11 mouse cellular contexts compared by ENCODE assay signal in genomic region chr9:45651078-45651809, GRCm38 (mm10).
DNase-seq lines count a peak whose midpoint lies in the region; ATAC-seq and TF ChIP-seq lines count a peak whose summit lies in the region.
"Had no signal": no experiment of that assay in that cellular context is flagged by ENCODE, and none has a peak within 500 bp of the region (broad histone marks: within the 10 kb centered on the region; RNA-seq: fewer than 3 reads in every experiment).

No protein-coding gene starts in this region.

- H3K4me1 ChIP-seq in forebrain, embryonic 15.5 days: peaks cover 45% of the 10 kb centered on the region
- H3K4me1 ChIP-seq in midbrain, embryonic 11.5 days (ENCODE audit: control insufficient read depth, insufficient read depth, low read length): peaks cover 22% of the 10 kb centered on the region

- H3K9ac ChIP-seq in forebrain, embryonic 15.5 days (replicated peaks): 0 out of 2 replicates have a peak overlapping the region, but pooled peaks have one; percentile 20
- H3K9ac ChIP-seq in midbrain, embryonic 11.5 days (ENCODE audit: low read length): peak overlapping the region; percentile 4; the same call in 1 of the 2 replicates

- H3K36me3 ChIP-seq in forebrain, embryonic 15.5 days: no peaks in the 10 kb centered on the region
- no peaks in the 10 kb centered on the region for H3K36me3 ChIP-seq in midbrain, embryonic 11.5 days (ENCODE audit: control insufficient read depth, insufficient read depth, low read length)
- H3K36me3 ChIP-seq: limb, embryonic 10.5 days had no signal

- WGBS in forebrain, embryonic 15.5 days: 13% methylated on average over 13 of the region's 13 CpGs
- 20% methylated on average over 13 of the region's 13 CpGs for WGBS in midbrain, embryonic 11.5 days

- TF ChIP-seq CTCF in left cerebral cortex, adult 2 months (IDR thresholded peaks at IDR 0.05): no peak

- H3K4me3 ChIP-seq in left cerebral cortex, adult 2 months: no peak overlapping the region
- H3K4me3 ChIP-seq in forebrain, embryonic 15.5 days: no peak overlapping the region
- H3K4me3 ChIP-seq in midbrain, embryonic 11.5 days (ENCODE audit: low read depth, low read length): no peak overlapping the region
- H3K4me3 ChIP-seq: limb, embryonic 10.5 days had no signal

- intact Hi-C loops in left cerebral cortex, adult 2 months (cut with DNase I): no loop called here
- intact Hi-C loops in left cerebral cortex, postnatal 4 days (cut with DNase I): no loop called here

- H3K4me2 ChIP-seq in forebrain, embryonic 15.5 days (replicated peaks): peak overlapping the region; percentile 21; the same call in 1 of the 2 replicates
- H3K4me2 ChIP-seq in midbrain, embryonic 11.5 days: peak overlapping the region; percentile 1; the same call in 1 of the 2 replicates

- no peaks in the 10 kb centered on the region for H3K27me3 ChIP-seq in forebrain, embryonic 15.5 days
- no peaks in the 10 kb centered on the region for H3K27me3 ChIP-seq in midbrain, embryonic 11.5 days (ENCODE audit: control insufficient read depth, insufficient read depth, low read length)

- no peaks in the 10 kb centered on the region for H3K9me3 ChIP-seq in forebrain, embryonic 15.5 days
- H3K9me3 ChIP-seq in midbrain, embryonic 11.5 days (ENCODE audit: control insufficient read depth, low read length): no peaks in the 10 kb centered on the region
- H3K9me3 ChIP-seq: limb, embryonic 10.5 days had no signal

- ATAC-seq in forebrain, embryonic 15.5 days (replicated peaks): peak; percentile 89
- peak; percentile 88 for ATAC-seq in midbrain, embryonic 11.5 days (ENCODE audit: low FRiP score)

- no peak for DNase-seq in left cerebral cortex, adult 2 months (ENCODE audit: extremely low spot score in 1 of 2, low spot score in 2 of 2)
- no peak for DNase-seq in left cerebral cortex, postnatal 4 days
- peak; percentile 95 for DNase-seq in midbrain, embryonic 11.5 days (ENCODE audit: low spot score, missing footprints)
- DNase-seq in cerebellum, adult 18-20 months: no peak
- no peak for DNase-seq in lung, postnatal 36 days
- DNase-seq in urinary bladder, postnatal 14 days (ENCODE audit: low spot score): no peak
- no peak for DNase-seq in thymus, postnatal 0 days (ENCODE audit: low spot score)
- DNase-seq: cerebellum, adult 9-11 months; thymus, adult 18-20 months had no signal

- H3K27ac ChIP-seq in left cerebral cortex, adult 2 months: peak overlapping the region; percentile 57
- H3K27ac ChIP-seq in forebrain, embryonic 15.5 days (replicated peaks): peak overlapping the region; percentile 92
- peak overlapping the region; percentile 77 for H3K27ac ChIP-seq in midbrain, embryonic 11.5 days (ENCODE audit: low read depth, low read length)
- H3K27ac ChIP-seq: limb, embryonic 10.5 days had no signal
